Mouse (Mus musculus) kidney, postnatal 10 days (tissue): ENCODE data around the gene Fbxl7.
"Not testable (repeated sequence)": the region's sequence is repeated elsewhere in the genome, so short reads cannot be mapped to it uniquely, and the experiment has no call there.

Experiments used
- DNase-seq: peaks from one replicate; pipeline ENCODE4 v3.0.0; 2021; ENCODE audit warnings: mixed read lengths

Gene Fbxl7

DNA sequence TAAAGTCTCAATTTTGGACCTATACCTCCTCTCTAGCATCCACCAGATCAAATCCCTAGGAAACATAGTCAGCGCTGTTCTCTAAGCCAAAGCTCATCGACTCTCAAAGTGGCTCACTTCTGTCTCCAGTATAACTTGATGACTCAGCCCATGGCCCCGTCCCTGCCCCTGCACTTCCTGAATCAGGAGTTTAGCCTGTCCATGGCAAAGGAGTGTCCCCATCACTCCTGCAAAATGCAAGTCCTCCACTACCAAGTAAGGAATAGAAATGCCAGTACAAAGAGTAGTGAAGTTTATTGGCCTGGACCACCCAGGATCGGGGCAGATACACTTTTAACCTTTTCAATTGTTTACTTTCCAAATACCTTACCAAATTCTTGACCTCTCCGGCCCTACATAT is 91.3 kb downstream of the Fbxl7 start:
- peak; percentile 13 for DNase-seq

- peak; percentile 16 for DNase-seq
Measured at GRCm38 (mm10) chr15:26799457-26800021, 95.8 kb downstream of the Fbxl7 start.

- DNase-seq: no peak
Measured at GRCm38 (mm10) chr15:26795937-26796336, 99.4 kb downstream of the Fbxl7 start.

DNA sequence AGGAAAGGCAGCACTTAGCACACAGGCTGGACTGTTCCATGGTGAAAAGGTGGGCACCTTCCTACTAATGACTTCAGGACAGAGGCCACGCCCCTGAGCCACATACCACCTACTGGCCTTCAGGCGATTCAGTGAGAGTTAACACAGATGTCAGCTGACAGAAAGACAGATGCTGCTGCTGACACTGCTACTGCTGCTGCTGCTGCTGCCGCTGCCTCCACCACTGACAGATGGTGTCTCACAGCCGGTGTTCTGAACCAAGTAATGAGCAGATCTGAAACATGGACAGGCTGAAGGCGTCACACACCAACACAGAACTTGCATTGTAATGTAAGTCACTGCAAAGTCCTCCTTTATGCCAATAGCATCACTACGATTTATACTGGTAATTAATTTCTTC is 99.9 kb downstream of the Fbxl7 start:
- peak; percentile 57 for DNase-seq

- peak; percentile 15 for DNase-seq
Measured at GRCm38 (mm10) chr15:26787148-26787547, 108.2 kb downstream of the Fbxl7 start.

GRCm38 (mm10) chr15:26780557-26780956 is 114.8 kb downstream of the Fbxl7 start:
- no peak for DNase-seq

GRCm38 (mm10) chr15:26779129-26779528 is 116.3 kb downstream of the Fbxl7 start:
- DNase-seq: no peak

DNA sequence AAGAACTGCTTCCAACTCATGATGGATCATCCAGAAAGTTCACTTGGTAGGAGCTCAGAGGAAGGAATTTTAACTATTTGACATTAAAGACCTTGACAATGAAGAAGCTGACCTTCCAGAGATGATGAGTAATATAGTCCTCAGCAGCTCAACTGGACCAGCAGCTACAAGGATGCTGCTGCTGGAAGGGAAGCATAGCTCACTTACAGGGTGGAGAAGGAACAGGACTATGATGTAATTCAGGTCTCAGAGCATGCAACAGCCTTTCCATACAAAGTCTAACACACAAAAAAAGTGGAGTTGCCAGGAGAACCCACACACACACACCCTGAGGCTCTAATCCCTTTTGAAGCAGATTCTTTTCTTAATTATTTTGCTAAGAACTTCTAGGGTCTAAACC is 119.7 kb downstream of the Fbxl7 start:
- DNase-seq: no peak

GRCm38 (mm10) chr15:26774895-26775294 is 120.5 kb downstream of the Fbxl7 start:
- no peak for DNase-seq

- peak; percentile 55 for DNase-seq
Measured at GRCm38 (mm10) chr15:26761651-26762050, 133.7 kb downstream of the Fbxl7 start.

DNA sequence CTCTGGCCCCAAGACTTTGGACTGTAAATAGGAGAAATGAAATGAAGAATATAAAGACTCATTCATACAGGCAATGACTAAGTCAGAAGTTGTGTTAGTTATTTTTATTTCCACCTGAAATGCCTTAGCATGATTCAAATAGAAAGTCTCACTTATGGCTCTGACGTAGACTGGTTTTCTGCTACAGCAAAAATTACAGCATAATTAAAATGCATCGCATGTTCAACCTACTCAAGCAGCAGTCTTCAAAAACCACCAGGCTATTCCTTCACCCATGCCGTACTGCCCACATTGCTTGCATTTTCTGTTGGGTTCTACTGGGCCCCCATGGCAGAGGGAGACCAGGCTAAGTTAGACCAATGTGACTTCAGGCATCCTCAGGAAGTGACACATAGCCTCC is 146.9 kb downstream of the Fbxl7 start:
- no peak for DNase-seq

DNA sequence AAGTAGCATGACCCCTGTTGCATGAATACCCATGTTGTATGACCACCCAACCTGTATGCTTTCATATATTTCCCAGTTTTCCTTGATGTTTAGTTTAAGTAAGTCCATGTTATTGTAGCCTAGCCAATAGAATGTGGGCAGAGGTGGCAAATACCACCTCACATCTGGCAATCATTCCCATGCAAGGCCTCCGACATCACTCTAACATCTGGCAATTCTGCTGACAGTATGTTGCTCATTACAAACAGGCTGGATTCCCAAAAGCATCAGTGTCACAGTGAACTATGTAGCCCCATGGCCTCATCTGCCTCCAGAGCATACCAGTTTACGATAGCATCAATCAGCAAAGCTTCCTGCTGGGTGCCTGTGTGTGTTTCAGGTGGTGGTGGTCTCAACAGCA is 163.0 kb downstream of the Fbxl7 start:
- no peak for DNase-seq

- DNase-seq: no peak
Measured at GRCm38 (mm10) chr15:26730760-26731159, 164.6 kb downstream of the Fbxl7 start.

DNA sequence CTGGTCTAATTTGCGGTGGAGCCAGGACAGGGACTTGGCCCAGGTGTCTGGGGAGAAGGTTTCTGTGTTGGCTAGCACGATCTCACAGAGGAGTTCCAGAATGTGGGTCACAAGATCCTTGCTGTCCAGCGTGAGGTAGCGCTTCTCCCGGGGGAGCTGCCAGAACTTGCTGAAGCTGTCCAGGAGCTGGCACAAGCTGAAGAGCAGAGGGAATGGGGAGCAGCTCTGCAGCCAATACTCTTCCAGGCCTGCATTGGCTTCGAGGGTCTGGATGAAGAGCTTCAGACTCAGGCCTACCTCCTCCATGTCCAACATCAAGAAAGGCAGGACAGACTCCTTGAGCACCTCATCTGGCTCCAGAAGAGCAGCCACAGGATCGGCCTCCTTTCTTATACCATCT is 166.0 kb downstream of the Fbxl7 start:
- DNase-seq: not testable (repeated sequence)

- DNase-seq: no peak
Measured at GRCm38 (mm10) chr15:26718390-26719036, 176.9 kb downstream of the Fbxl7 start.

DNA sequence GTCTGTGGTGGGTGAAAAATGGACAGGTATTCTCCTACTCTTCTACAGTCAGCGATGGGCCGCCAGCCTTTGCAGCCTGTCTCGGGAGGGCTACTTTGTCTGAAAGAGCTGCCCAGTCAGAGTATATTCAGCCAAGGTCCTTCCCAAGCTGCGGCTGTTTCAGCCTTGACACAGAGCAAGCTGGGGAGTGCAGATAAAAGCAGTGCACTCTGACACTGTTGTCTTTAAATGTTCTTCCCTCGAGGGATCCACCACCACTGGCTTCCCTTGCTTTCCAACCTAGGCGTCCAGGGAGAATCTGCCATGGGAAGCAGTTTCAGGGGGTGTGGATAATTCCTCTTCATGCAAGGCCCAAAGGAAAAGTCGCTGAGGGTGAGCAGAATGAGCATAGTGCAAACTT is 177.4 kb downstream of the Fbxl7 start:
- DNase-seq: no peak

DNA sequence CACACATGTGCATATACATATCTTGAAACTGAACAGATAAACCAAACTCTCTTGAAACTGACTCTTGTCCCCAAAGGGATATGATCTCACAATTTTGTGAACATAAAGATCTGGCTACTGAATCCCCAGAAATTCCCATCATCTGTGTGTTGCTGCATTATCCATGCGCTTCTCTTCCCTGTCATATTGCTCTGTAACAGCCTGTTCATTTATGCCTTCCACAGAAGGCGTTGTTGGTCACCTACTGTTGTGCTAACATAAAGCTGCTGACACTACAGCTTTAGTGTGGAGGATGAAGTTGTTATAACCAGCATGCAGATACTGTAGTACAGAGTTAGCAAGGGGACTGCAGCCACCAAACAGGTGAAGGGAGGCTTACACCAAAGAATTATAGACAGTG is 179.2 kb downstream of the Fbxl7 start:
- DNase-seq: no peak

GRCm38 (mm10) chr15:26715635-26716034 is 179.7 kb downstream of the Fbxl7 start:
- no peak for DNase-seq

- no peak for DNase-seq
Measured at GRCm38 (mm10) chr15:26712271-26712670, 183.1 kb downstream of the Fbxl7 start.

- no peak for DNase-seq
Measured at GRCm38 (mm10) chr15:26704966-26705365, 190.4 kb downstream of the Fbxl7 start.

GRCm38 (mm10) chr15:26703156-26703840 is 192.1 kb downstream of the Fbxl7 start:
- DNase-seq: peak; percentile 21

GRCm38 (mm10) chr15:26701949-26702675 is 193.3 kb downstream of the Fbxl7 start:
- DNase-seq: no peak

DNA sequence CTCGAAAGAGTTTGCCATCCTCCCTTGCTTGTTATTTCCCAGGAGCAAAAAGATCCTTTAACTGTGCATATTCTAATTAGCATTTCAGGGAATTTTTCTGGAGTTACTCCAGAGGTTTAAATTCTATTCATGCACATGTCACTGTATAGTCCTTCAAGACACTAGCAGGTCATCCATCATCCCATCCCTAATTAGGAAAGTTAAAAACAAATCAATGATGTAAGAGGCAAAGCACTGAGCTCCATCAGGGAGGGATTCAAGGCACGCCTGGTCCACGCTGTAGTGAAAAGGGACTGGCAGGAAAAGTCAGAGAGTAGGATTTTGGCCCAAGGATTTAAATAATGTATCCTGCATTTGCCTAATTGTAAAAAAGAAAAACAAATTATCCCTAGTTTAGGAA is 202.3 kb downstream of the Fbxl7 start:
- no peak for DNase-seq
